Mouse (Mus musculus) bone marrow macrophage, adult 2 months (primary cell): ENCODE data around the gene Tmem203.

ENCODE experiments used
- CTCF ChIP-seq: IDR thresholded peaks from 2 replicates; pipeline ENCODE4 v1.5.1; 2012; ENCODE audit warnings: low read depth, mild to moderate bottlenecking, low read length, moderate library complexity
- POLR2A ChIP-seq: IDR thresholded peaks from 2 replicates; pipeline ENCODE4 v1.6.1; 2012; ENCODE audit warnings: mild to moderate bottlenecking, low read depth, low read length, borderline replicate concordance

GRCm38 (mm10) chr2:25290816-25291130, 35.5 kb downstream of the Tmem203 start:
- TF ChIP-seq CTCF (no peak), POLR2A (no peak)
